Mouse (Mus musculus) liver, embryonic 14.5 days (tissue): ENCODE data around the gene Trpt1.

Source experiments
- CTCF ChIP-seq: IDR thresholded peaks from 2 replicates; pipeline ENCODE4 v1.5.1; 2016; ENCODE audit warnings: antibody characterized with exemption, low read depth, control low read depth
- EP300 ChIP-seq: IDR thresholded peaks from 2 replicates; pipeline ENCODE4 v1.6.1; 2016; ENCODE audit warnings: antibody characterized with exemption, low read depth

GRCm38 (mm10) chr19:6974211-6975205, 21.4 kb upstream of the Trpt1 start, which contains the start of gene Ppp1r14b:
- TF ChIP-seq CTCF, result peak; percentile 25; the same call in 1 of the 2 replicates
- TF ChIP-seq EP300, result no peak
